In genomic region chr6:71396016-71396415, GRCm38 (mm10) we compare ENCODE assay signal across 17 mouse cellular contexts. TPM values are rescaled to one million over a fixed set of nuclear protein-coding genes. Genes with fewer than 3 reads are reported as not detected.
DNase-seq lines count a peak whose midpoint lies in the region; ATAC-seq and TF ChIP-seq lines count a peak whose summit lies in the region.
"Had no signal": no experiment of that assay in that cellular context is flagged by ENCODE, and none has a peak within 500 bp of the region (broad histone marks: within the 10 kb centered on the region; RNA-seq: fewer than 3 reads in every experiment).

No protein-coding gene starts in this region.

- peak overlapping the region; percentile 16; the same call in 1 of the 2 replicates for H3K4me3 ChIP-seq in heart, postnatal 0 days (ENCODE audit: low read depth, low read length)
- H3K4me3 ChIP-seq: embryonic facial prominence, embryonic 12.5 days; forebrain, embryonic 12.5 days; hindbrain, embryonic 15.5 days had no signal

- H3K27ac ChIP-seq in heart, postnatal 0 days (ENCODE audit: low read depth): peak overlapping the region; percentile 30; the same call in 1 of the 2 replicates
- H3K27ac ChIP-seq: embryonic facial prominence, embryonic 12.5 days; forebrain, embryonic 12.5 days; hindbrain, embryonic 15.5 days had no signal

- H3K27me3 ChIP-seq in heart, postnatal 0 days (ENCODE audit: control insufficient read depth, insufficient read depth, low read length): no peaks in the 10 kb centered on the region
- H3K27me3 ChIP-seq: embryonic facial prominence, embryonic 12.5 days; forebrain, embryonic 12.5 days; hindbrain, embryonic 15.5 days had no signal

- H3K4me2 ChIP-seq in heart, postnatal 0 days (ENCODE audit: low read depth, low read length): no peak overlapping the region; the same call in 1 of the 2 replicates
- H3K4me2 ChIP-seq: embryonic facial prominence, embryonic 12.5 days; forebrain, embryonic 12.5 days; hindbrain, embryonic 15.5 days had no signal

- TF ChIP-seq EP300 in heart, postnatal 0 days (IDR thresholded peaks at IDR 0.05; ENCODE audit: low read depth): no peak

- no peak for DNase-seq in heart, postnatal 0 days (ENCODE audit: low spot score)
- no peak for DNase-seq in heart, postnatal 36 days
- peak; percentile 87 for DNase-seq in thymus, postnatal 0 days (ENCODE audit: low spot score)
- DNase-seq in thymus, postnatal 36 days: peak; percentile 42 to 65
- no peak for DNase-seq in lung, adult 18-20 months
- DNase-seq in spleen, postnatal 14 days (ENCODE audit: low spot score in 2 of 2): no peak
- DNase-seq: adrenal gland, adult 2 months; adrenal gland, postnatal 36 days; gastrocnemius, postnatal 14 days had no signal

- no peak overlapping the region for H3K9ac ChIP-seq in heart, postnatal 0 days (replicated peaks; ENCODE audit: low read depth, low read length)
- H3K9ac ChIP-seq: embryonic facial prominence, embryonic 12.5 days; forebrain, embryonic 12.5 days; hindbrain, embryonic 15.5 days had no signal

- no peak for TF ChIP-seq CTCF in heart, postnatal 0 days (IDR thresholded peaks at IDR 0.05; ENCODE audit: low read depth)

- H3K9me3 ChIP-seq in heart, postnatal 0 days (replicated peaks; ENCODE audit: control insufficient read depth, low read length): no peaks in the 10 kb centered on the region
- H3K9me3 ChIP-seq: embryonic facial prominence, embryonic 12.5 days; forebrain, embryonic 12.5 days; hindbrain, embryonic 15.5 days had no signal

- H3K4me1 ChIP-seq in heart, postnatal 0 days (ENCODE audit: control insufficient read depth, insufficient read depth): peaks cover 13% of the 10 kb centered on the region
- H3K4me1 ChIP-seq: embryonic facial prominence, embryonic 12.5 days; forebrain, embryonic 12.5 days; hindbrain, embryonic 15.5 days had no signal

- no peak for ATAC-seq in heart, postnatal 0 days (ENCODE audit: insufficient read depth, low read depth)
- ATAC-seq: forebrain, embryonic 16.5 days had no signal

- peaks cover 39% of the 10 kb centered on the region for H3K36me3 ChIP-seq in heart, postnatal 0 days (replicated peaks; ENCODE audit: control insufficient read depth, insufficient read depth, low read length)

- intact Hi-C loops in heart, postnatal 36 days (cut with DNase I): no loop called here

- WGBS in heart, postnatal 0 days: 90% methylated on average over 1 of the region's 1 CpGs

RNA-seq across cellular contexts. Expression of gene Cd8a, which starts 22.8 kb away (rescaled TPM):
- total RNA-seq in heart, postnatal 0 days (2014; rRNA removed; ENCODE audit: low replicate concordance): 5.4 TPM in 1 of 2 replicates, not detected in the other
- 0.04 TPM in 1 of 2 replicates, not detected in the other for polyA plus RNA-seq in heart, postnatal 0 days (2015; fragmentation: Nextera tagmentation; extraction: Ambion mirVana)
- under 1 TPM; 0.11 to 0.22 TPM for total RNA-seq in heart, postnatal 36 days (2021)
- polyA plus RNA-seq in thymus, postnatal 0 days (2015; fragmentation: Nextera tagmentation; extraction: Ambion mirVana): 664 and 665 TPM in 2 replicates
- total RNA-seq: adrenal gland, postnatal 36 days; gastrocnemius, adult 18-20 months had no signal
- polyA plus RNA-seq: cortical plate, adult 2 months; embryonic facial prominence, embryonic 12.5 days; forebrain, embryonic 12.5 days; forebrain, embryonic 16.5 days; heart, embryonic 14.5 days; hindbrain, embryonic 11.5 days; hindbrain, embryonic 15.5 days had no signal

RNA-seq across cellular contexts. Expression of gene Rmnd5a, which starts 44.4 kb away (rescaled TPM):
- total RNA-seq in heart, postnatal 0 days (2014; rRNA removed; ENCODE audit: low replicate concordance): 35.2 and 50.2 TPM in 2 replicates
- polyA plus RNA-seq in heart, postnatal 0 days (2015; fragmentation: Nextera tagmentation; extraction: Ambion mirVana): 6.9 and 7.0 TPM in 2 replicates
- 10 to 100 TPM; 74.7 to 79.6 TPM for total RNA-seq in heart, postnatal 36 days (2021)
- polyA plus RNA-seq in thymus, postnatal 0 days (2015; fragmentation: Nextera tagmentation; extraction: Ambion mirVana): 311 and 342 TPM in 2 replicates

Comparison
In these comparisons a context has a peak if more than half of its experiments do, and no peak if none do; other contexts are left out.
1. DNase-seq: peak in thymus, postnatal 0 days (single experiment) and thymus, postnatal 36 days (2 of 2); none in heart, postnatal 0 days (single experiment), heart, postnatal 36 days (0 of 2), lung, adult 18-20 months (0 of 2) and spleen, postnatal 14 days (0 of 2).